11 mouse cellular contexts compared by ENCODE assay signal in genomic region chr17:31982326-31983190, GRCm38 (mm10). TPM values are rescaled to one million over a fixed set of nuclear protein-coding genes. Genes with fewer than 3 reads are reported as not detected.
DNase-seq lines count a peak whose midpoint lies in the region; ATAC-seq and TF ChIP-seq lines count a peak whose summit lies in the region.
"Had no signal": no experiment of that assay in that cellular context is flagged by ENCODE, and none has a peak within 500 bp of the region (broad histone marks: within the 10 kb centered on the region; RNA-seq: fewer than 3 reads in every experiment).

No protein-coding gene starts in this region.

- TF ChIP-seq CTCF in liver, postnatal 0 days (IDR thresholded peaks at IDR 0.05; ENCODE audit: low read depth) = no peak
- TF ChIP-seq CTCF in hindbrain, postnatal 0 days (IDR thresholded peaks at IDR 0.05; ENCODE audit: low read depth) = no peak

- peak; percentile 21 for DNase-seq in liver, postnatal 0 days
- DNase-seq in liver = no peak
- DNase-seq in heart, adult 8-10 months (ENCODE audit: low spot score) = peak; percentile 72
- peak; percentile 44 to 59 for DNase-seq in urinary bladder, postnatal 36 days (ENCODE audit: low spot score in 2 of 2)
- DNase-seq in hindbrain, postnatal 0 days (ENCODE audit: low spot score) = no peak
- DNase-seq in T-cell, adult 2 months (ENCODE audit: low spot score) = no peak
- no peak for DNase-seq in cerebellum, postnatal 10 days
- DNase-seq: right cerebral cortex, postnatal 25 days had no signal

- no peak overlapping the region for H3K4me2 ChIP-seq in liver, postnatal 0 days (ENCODE audit: low read depth, low read length)
- no peak overlapping the region for H3K4me2 ChIP-seq in limb, embryonic 15.5 days
- no peak overlapping the region for H3K4me2 ChIP-seq in hindbrain, postnatal 0 days (ENCODE audit: low read depth, low read length)
- H3K4me2 ChIP-seq: hindbrain, embryonic 15.5 days had no signal

- no peak overlapping the region for H3K4me3 ChIP-seq in liver, postnatal 0 days (ENCODE audit: low read depth, low read length)
- no peak overlapping the region for H3K4me3 ChIP-seq in limb, embryonic 15.5 days
- H3K4me3 ChIP-seq in hindbrain, postnatal 0 days (ENCODE audit: low read length) = no peak overlapping the region
- H3K4me3 ChIP-seq: hindbrain, embryonic 15.5 days had no signal

- peak overlapping the region; percentile 34; the same call in 1 of the 2 replicates for H3K27ac ChIP-seq in liver, postnatal 0 days (ENCODE audit: low read depth)
- H3K27ac ChIP-seq in limb, embryonic 15.5 days = peak overlapping the region; percentile 72
- H3K27ac ChIP-seq in hindbrain, postnatal 0 days = no peak overlapping the region
- H3K27ac ChIP-seq: hindbrain, embryonic 15.5 days had no signal

- peaks cover 5% of the 10 kb centered on the region; the same call in 1 of the 2 replicates for H3K4me1 ChIP-seq in liver, postnatal 0 days (ENCODE audit: insufficient read depth)
- peaks cover 13% of the 10 kb centered on the region for H3K4me1 ChIP-seq in limb, embryonic 15.5 days
- H3K4me1 ChIP-seq in hindbrain, postnatal 0 days (ENCODE audit: insufficient read depth, low read length) = no peaks in the 10 kb centered on the region
- H3K4me1 ChIP-seq: hindbrain, embryonic 15.5 days had no signal

- H3K9ac ChIP-seq in liver, postnatal 0 days (replicated peaks) = no peak overlapping the region
- no peak overlapping the region for H3K9ac ChIP-seq in limb, embryonic 15.5 days
- no peak overlapping the region for H3K9ac ChIP-seq in hindbrain, postnatal 0 days (replicated peaks; ENCODE audit: low read length)
- H3K9ac ChIP-seq: hindbrain, embryonic 15.5 days had no signal

- H3K36me3 ChIP-seq in liver, postnatal 0 days (replicated peaks; ENCODE audit: insufficient read depth, low read length) = no peaks in the 10 kb centered on the region
- no peaks in the 10 kb centered on the region for H3K36me3 ChIP-seq in limb, embryonic 15.5 days
- no peaks in the 10 kb centered on the region for H3K36me3 ChIP-seq in hindbrain, postnatal 0 days (ENCODE audit: insufficient read depth, low read length)
- H3K36me3 ChIP-seq: hindbrain, embryonic 15.5 days had no signal

- TF ChIP-seq EP300 in liver, postnatal 0 days (IDR thresholded peaks at IDR 0.05; ENCODE audit: low read depth) = no peak

- ATAC-seq in liver, postnatal 0 days = peak; percentile 53; the same call in 1 of the 2 replicates
- peak; percentile 65 for ATAC-seq in limb, embryonic 15.5 days (ENCODE audit: insufficient number of reproducible peaks, low FRiP score, low TSS enrichment, low read depth)
- ATAC-seq in hindbrain, postnatal 0 days = no peak

- WGBS in liver, postnatal 0 days (ENCODE audit: insufficient replicate concordance) = 70% methylated on average over 11 of the region's 11 CpGs
- WGBS in limb, embryonic 15.5 days = 58% methylated on average over 11 of the region's 11 CpGs
- WGBS in hindbrain, postnatal 0 days = 84% methylated on average over 11 of the region's 11 CpGs

- H3K27me3 ChIP-seq in liver, postnatal 0 days (ENCODE audit: insufficient read depth, low read length) = no peaks in the 10 kb centered on the region
- no peaks in the 10 kb centered on the region for H3K27me3 ChIP-seq in limb, embryonic 15.5 days
- no peaks in the 10 kb centered on the region for H3K27me3 ChIP-seq in hindbrain, postnatal 0 days (ENCODE audit: insufficient read depth, low read length)
- H3K27me3 ChIP-seq: hindbrain, embryonic 15.5 days had no signal

- no peaks in the 10 kb centered on the region for H3K9me3 ChIP-seq in liver, postnatal 0 days (ENCODE audit: low read length)
- no peaks in the 10 kb centered on the region for H3K9me3 ChIP-seq in limb, embryonic 15.5 days
- no peaks in the 10 kb centered on the region for H3K9me3 ChIP-seq in hindbrain, postnatal 0 days (ENCODE audit: low read length)
- H3K9me3 ChIP-seq: hindbrain, embryonic 15.5 days had no signal

RNA-seq across cellular contexts. Expression of gene Rrp1b, which starts 53.3 kb away (rescaled TPM):
- 10.5 and 13.9 TPM in 2 replicates for polyA plus RNA-seq in liver, postnatal 0 days (2015; fragmentation: Nextera tagmentation; extraction: Ambion mirVana)
- 1 to 10 TPM; 5.4 to 9.0 (median 7.5) TPM for total RNA-seq in heart, adult 8-10 months (2022)
- polyA plus RNA-seq in limb, embryonic 15.5 days (2015; fragmentation: Nextera tagmentation; extraction: Ambion mirVana) = 56.5 and 62.3 TPM in 2 replicates
- total RNA-seq in hindbrain, postnatal 0 days (2014; rRNA removed) = 18.6 and 30.0 TPM in 2 replicates
- polyA plus RNA-seq in hindbrain, postnatal 0 days (2015; fragmentation: Nextera tagmentation; extraction: Ambion mirVana) = 32.5 and 38.9 TPM in 2 replicates

RNA-seq across cellular contexts. Expression of gene Hsf2bp, which starts 53.6 kb away (rescaled TPM):
- 0.21 and 0.42 TPM in 2 replicates for polyA plus RNA-seq in liver, postnatal 0 days (2015; fragmentation: Nextera tagmentation; extraction: Ambion mirVana)
- 1 to 10 TPM; 1.3 to 3.0 (median 2.2) TPM for total RNA-seq in heart, adult 8-10 months (2022)
- 0.99 and 1.2 TPM in 2 replicates for polyA plus RNA-seq in limb, embryonic 15.5 days (2015; fragmentation: Nextera tagmentation; extraction: Ambion mirVana)
- total RNA-seq in hindbrain, postnatal 0 days (2014; rRNA removed) = 0.84 TPM in 1 of 2 replicates, not detected in the other
- polyA plus RNA-seq in hindbrain, postnatal 0 days (2015; fragmentation: Nextera tagmentation; extraction: Ambion mirVana) = 0.55 and 0.58 TPM in 2 replicates
- total RNA-seq: megakaryocyte, adult 5-6 weeks had no signal

Comparison
In these comparisons a context has a peak if more than half of its experiments do, and no peak if none do; other contexts are left out.
1. DNase-seq: peak in liver, postnatal 0 days (single experiment), heart, adult 8-10 months (single experiment) and urinary bladder, postnatal 36 days (2 of 2); none in liver (single experiment), hindbrain, postnatal 0 days (single experiment), T-cell, adult 2 months (single experiment) and cerebellum, postnatal 10 days (0 of 2).